Mouse (Mus musculus) lung, embryonic 14.5 days (tissue): ENCODE data around the gene Tomm34. TPM values are rescaled to one million over a fixed set of nuclear protein-coding genes. Genes with fewer than 3 reads are reported as not detected.
"Not testable (repeated sequence)": the region's sequence is repeated elsewhere in the genome, so short reads cannot be mapped to it uniquely, and the experiment has no call there.

Experiments
- ATAC-seq: fragments of 200-750 bp; cut with Nextera tagmentation; 2 replicates; pipeline ENCODE4 v1.8.0; 2017; ENCODE audit warnings: mild to moderate bottlenecking, moderate TSS enrichment, moderate library complexity; ENCODE audit not compliant: insufficient read depth
- DNase-seq: peaks from one replicate; pipeline ENCODE4 v3.0.0-alpha.2; 2015
- H3K27ac ChIP-seq: fragments of 300-500 bp; sonication (generic); 2 replicates; pipeline ENCODE4 v1.5.1; 2014; ENCODE audit warnings: low read depth, mild to moderate bottlenecking, moderate library complexity
- H3K27me3 ChIP-seq: fragments of 300-500 bp; sonication (generic); 2 replicates; pipeline ENCODE4 v1.6.1; 2014; ENCODE audit warnings: low read length, control low read depth; ENCODE audit not compliant: insufficient read depth
- H3K36me3 ChIP-seq: fragments of 300-500 bp; sonication (generic); 2 replicates; pipeline ENCODE4 v1.6.1; 2014; ENCODE audit warnings: control low read depth; ENCODE audit not compliant: insufficient read depth
- H3K4me1 ChIP-seq: fragments of 300-500 bp; sonication (generic); 2 replicates; pipeline ENCODE4 v1.6.1; 2014; ENCODE audit warnings: antibody characterized with exemption, control low read depth; ENCODE audit not compliant: insufficient read depth
- H3K4me2 ChIP-seq: fragments of 300-500 bp; sonication (generic); 2 replicates; pipeline ENCODE4 v1.6.1; 2014; ENCODE audit warnings: mild to moderate bottlenecking
- H3K4me3 ChIP-seq: fragments of 300-500 bp; sonication (generic); 2 replicates; pipeline ENCODE4 v1.5.1; 2014; ENCODE audit warnings: low read depth, low read length
- H3K9ac ChIP-seq: fragments of 300-500 bp; sonication (generic); 2 replicates; pipeline ENCODE4 v1.6.1; 2014
- H3K9me3 ChIP-seq: fragments of 300-500 bp; sonication (generic); 2 replicates; pipeline ENCODE4 v1.6.1; 2016; ENCODE audit warnings: low read depth, low read length, control low read depth
- CTCF ChIP-seq: IDR thresholded peaks from 2 replicates; pipeline ENCODE4 v1.5.1; 2016; ENCODE audit warnings: antibody characterized with exemption, low read depth
- WGBS: fragments of 180-500 bp; shearing (Covaris S2); extraction: QIAGEN DNeasy Blood & Tissue Kit; methylation state at CpG from one replicate; pipeline ENCODE4 v1.1.7; 2014; 5-methylcytosine and 5-hydroxymethylcytosine counted together
- polyA plus RNA-seq: library from polyadenylated mRNA; unstranded; fragments of >200 nt; fragmentation: Nextera tagmentation; extraction: Ambion mirVana; gene quantifications from 2 replicates; pipeline ENCODE4 v1.2.1, GENCODE M21; 2014

Tomm34 gene
- polyA plus RNA-seq, 1 experiment from 2014 or later: 54.4 TPM

- no peak overlapping the region for H3K4me3 ChIP-seq
- H3K4me1 ChIP-seq: peaks cover 6% of the 10 kb centered on the region; the same call in 1 of the 2 replicates
- H3K36me3 ChIP-seq: peaks cover 24% of the 10 kb centered on the region
- no peak overlapping the region for H3K4me2 ChIP-seq
- H3K27me3 ChIP-seq: no peaks in the 10 kb centered on the region
- no peak overlapping the region for H3K27ac ChIP-seq
- 80% methylated on average over 8 of the region's 8 CpGs for WGBS
- no peaks in the 10 kb centered on the region for H3K9me3 ChIP-seq
- ATAC-seq (no peak), DNase-seq (no peak)
- no peak for TF ChIP-seq CTCF
- H3K9ac ChIP-seq: no peak overlapping the region
Observed at GRCm38 (mm10) chr2:164076874-164077425, 6.0 kb upstream of the Tomm34 start.

DNA sequence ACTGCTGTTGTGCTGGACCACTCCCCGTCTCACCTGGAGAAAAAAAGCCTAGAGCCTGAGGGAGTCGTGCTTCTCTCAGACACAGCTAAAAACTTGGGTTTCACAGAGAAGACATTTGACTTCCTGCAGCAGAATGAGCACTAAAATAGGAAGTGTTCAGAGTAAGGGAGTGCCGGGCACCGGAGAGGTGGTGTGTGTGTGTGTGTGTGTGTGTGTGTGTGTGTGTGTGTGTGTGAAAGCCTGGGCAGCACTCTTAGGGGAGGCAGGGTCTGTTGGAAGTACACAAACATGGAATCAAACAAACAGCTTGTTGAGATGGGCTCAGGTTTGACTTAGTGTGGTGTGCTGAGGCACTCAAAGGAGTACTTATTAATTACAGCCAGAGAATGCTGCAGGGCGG, 4.1 kb upstream of the Tomm34 start:
- no peak for DNase-seq
- no peak for TF ChIP-seq CTCF
- Histone ChIP-seq H3K9me3 (no peaks in the 10 kb centered on the region), H3K27ac (no peak overlapping the region; the same call in 1 of the 2 replicates), H3K4me3 (peak overlapping the region; percentile 89), H3K4me2 (peak overlapping the region; percentile 76), H3K4me1 (peaks cover 6% of the 10 kb centered on the region; the same call in 1 of the 2 replicates), H3K9ac (peak overlapping the region; percentile 73; the same call in 1 of the 2 replicates), H3K36me3 (peaks cover 7% of the 10 kb centered on the region), H3K27me3 (no peaks in the 10 kb centered on the region)
- ATAC-seq: no peak
- 37% methylated on average over 5 of the region's 5 CpGs for WGBS

DNA sequence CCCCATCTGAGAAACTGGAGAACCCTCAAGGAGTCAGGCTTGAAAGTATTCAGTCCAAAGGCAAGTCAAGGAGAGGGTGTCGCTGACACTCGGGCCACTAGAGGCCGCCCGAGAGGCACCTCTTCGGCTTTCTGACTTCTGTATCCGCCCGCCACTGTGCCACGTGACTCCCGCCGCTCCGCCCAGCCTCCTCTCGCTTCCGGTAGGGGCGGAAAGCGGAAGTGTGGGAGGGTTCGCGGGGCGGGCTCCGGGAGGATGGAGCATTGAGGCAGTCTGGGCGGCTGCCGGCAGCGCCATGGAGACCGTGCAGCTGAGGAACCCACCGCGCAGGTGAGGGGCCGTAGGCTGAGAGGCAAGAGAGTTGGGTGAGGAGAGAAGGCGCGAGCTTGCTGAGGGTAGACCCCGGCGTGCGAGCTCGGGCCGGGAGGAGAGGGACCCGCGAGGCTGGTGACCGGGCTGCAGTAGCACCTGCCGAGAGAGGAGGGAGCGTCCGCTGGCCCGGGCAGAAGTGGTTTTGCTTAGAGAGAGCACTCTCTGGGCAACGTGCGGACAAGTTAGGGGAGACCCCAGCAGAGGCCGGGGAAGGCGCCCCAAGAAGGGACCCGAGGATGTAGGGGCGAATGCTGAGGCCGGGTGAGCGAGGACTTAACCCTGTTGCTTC, 3.1 kb upstream of the Tomm34 start:
- Histone ChIP-seq H3K4me2 (peak overlapping the region; percentile 76), H3K36me3 (no peaks in the 10 kb centered on the region), H3K27me3 (no peaks in the 10 kb centered on the region), H3K9me3 (no peaks in the 10 kb centered on the region), H3K4me1 (peaks cover 11% of the 10 kb centered on the region), H3K4me3 (peak overlapping the region; percentile 89), H3K27ac (0 out of 2 replicates have a peak overlapping the region, but pooled peaks have one; percentile 34), H3K9ac (peak overlapping the region; percentile 73)
- WGBS: under 1% methylated on average over 48 of the region's 48 CpGs
- peak; percentile 99 for DNase-seq
- ATAC-seq: peak; percentile 78
- peak; percentile 87 for TF ChIP-seq CTCF

DNA sequence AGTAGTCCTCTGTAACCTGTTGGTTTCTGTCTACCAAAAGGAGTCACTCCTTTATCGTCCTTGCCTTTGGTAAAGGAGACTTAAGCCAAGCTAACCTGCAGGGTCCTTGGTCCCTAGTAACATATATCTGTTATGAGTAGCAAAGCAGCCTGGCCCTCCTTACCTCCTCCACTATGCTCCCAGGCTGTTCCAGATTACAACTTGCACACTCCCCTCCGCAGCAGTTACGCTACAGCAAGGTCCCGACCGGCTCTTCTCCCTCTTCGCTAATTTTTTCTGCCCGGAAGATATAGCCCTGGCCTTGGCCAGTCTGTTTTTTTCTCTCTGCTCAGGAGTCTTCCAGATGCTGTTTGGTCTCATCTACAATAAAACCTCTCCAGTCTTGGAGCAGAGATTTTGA, 2.2 kb upstream of the Tomm34 start:
- no peak for DNase-seq
- H3K27me3 ChIP-seq: no peaks in the 10 kb centered on the region
- no peak overlapping the region for H3K4me3 ChIP-seq
- no peak overlapping the region for H3K27ac ChIP-seq
- peaks cover 11% of the 10 kb centered on the region for H3K4me1 ChIP-seq
- no peak for ATAC-seq
- no peaks in the 10 kb centered on the region for H3K9me3 ChIP-seq
- WGBS: 85% methylated on average over 7 of the region's 7 CpGs
- H3K36me3 ChIP-seq: no peaks in the 10 kb centered on the region
- no peak overlapping the region for H3K4me2 ChIP-seq
- TF ChIP-seq CTCF: no peak
- no peak overlapping the region for H3K9ac ChIP-seq

DNA sequence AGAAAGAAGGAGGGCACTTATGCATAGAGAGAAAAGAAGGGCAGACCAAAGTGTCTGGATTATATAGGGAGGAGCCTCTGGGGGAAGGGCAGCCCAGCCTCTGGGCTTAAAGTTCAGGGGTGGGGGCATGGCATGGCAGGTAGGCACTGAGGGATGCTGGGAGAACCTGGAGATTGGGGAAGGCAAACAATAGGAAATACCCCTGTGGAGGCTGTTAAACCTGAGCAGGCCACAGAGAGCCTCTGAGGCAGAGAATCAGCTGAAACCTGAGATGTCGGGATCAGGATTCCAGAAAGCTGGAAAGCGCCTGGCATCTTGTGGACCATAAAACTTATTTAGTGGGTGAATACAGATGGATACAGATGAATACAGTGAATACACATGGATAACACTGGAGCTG, 1.1 kb upstream of the Tomm34 start:
- H3K4me2 ChIP-seq: no peak overlapping the region
- H3K4me3 ChIP-seq: no peak overlapping the region
- H3K4me1 ChIP-seq: peaks cover 11% of the 10 kb centered on the region
- H3K9ac ChIP-seq: no peak overlapping the region
- ATAC-seq (no peak), DNase-seq (no peak)
- no peaks in the 10 kb centered on the region for H3K9me3 ChIP-seq
- H3K27me3 ChIP-seq: no peaks in the 10 kb centered on the region
- H3K27ac ChIP-seq: no peak overlapping the region
- no peaks in the 10 kb centered on the region for H3K36me3 ChIP-seq
- TF ChIP-seq CTCF: no peak
- WGBS: 63% methylated on average over 2 of the region's 2 CpGs

DNA sequence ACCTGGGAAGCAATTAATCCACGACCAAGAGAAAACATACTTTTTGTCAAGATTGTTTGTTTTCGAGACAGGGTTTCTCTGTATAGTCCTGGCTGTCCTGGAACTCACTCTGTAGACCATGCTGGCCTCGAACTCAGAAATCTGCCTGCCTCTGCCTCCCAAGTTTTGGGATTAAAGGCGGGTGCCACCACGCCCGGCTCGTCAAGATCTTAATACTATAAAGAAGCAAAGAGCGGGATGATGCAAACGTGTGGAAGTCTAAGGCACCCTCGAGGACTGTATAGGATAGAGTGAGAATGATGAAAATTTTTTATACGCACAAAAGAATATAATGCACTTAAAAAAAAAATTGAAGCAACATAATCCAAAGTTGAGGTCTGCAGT, 460 bp upstream of the Tomm34 start:
- Histone ChIP-seq H3K27ac (peak overlapping the region; percentile 69; the same call in 1 of the 2 replicates), H3K4me3 (peak overlapping the region; percentile 88; the same call in 1 of the 2 replicates), H3K4me2 (peak overlapping the region; percentile 94), H3K4me1 (peaks cover 11% of the 10 kb centered on the region)
- not testable (repeated sequence) for H3K36me3 ChIP-seq, H3K27me3 ChIP-seq, DNase-seq, H3K9ac ChIP-seq, H3K9me3 ChIP-seq
- 73% methylated on average over 11 of the region's 11 CpGs for WGBS
- 0 out of 2 replicates have a peak, but pooled peaks have one; percentile 0 for ATAC-seq

GRCm38 (mm10) chr2:164070142-164070764, 716 bp downstream of the Tomm34 start, which contains the start of gene Stk4:
Gene Stk4 (plus strand): TSS chr2:164070322.
- Histone ChIP-seq H3K4me1 (peaks cover 11% of the 10 kb centered on the region), H3K27ac (peak within 1 kb of the TSS; percentile 82), H3K36me3 (peaks cover 17% of the 10 kb centered on the region), H3K27me3 (no peaks in the 10 kb centered on the region), H3K4me2 (peak within 1 kb of the TSS; percentile 94), H3K9ac (peak within 1 kb of the TSS; percentile 85), H3K4me3 (peak within 1 kb of the TSS; percentile 88), H3K9me3 (no peaks in the 10 kb centered on the region)
- peak; percentile 56 for DNase-seq
- ATAC-seq: peak; percentile 47
- TF ChIP-seq CTCF: no peak
- under 1% methylated on average over 45 of the region's 45 CpGs for WGBS
